Mouse (Mus musculus) frontal cortex, postnatal 10 days (tissue): ENCODE measurements around the gene Zmynd15.
"Not testable (repeated sequence)": the region's sequence is repeated elsewhere in the genome, so short reads cannot be mapped to it uniquely, and the experiment has no call there.

Experiments used
- DNase-seq, 2 experiments: peaks; one replicate each; pipeline ENCODE4 v3.0.0; 2022; ENCODE audit warnings: low spot score in 2 of 2, mixed read lengths in 1 of 2

Gene Zmynd15

GRCm38 (mm10) chr11:70458688-70459600 lies at the start of gene Zmynd15:
TSS of gene Zmynd15 (plus strand) at chr11:70459433.
- DNase-seq, result no peak

DNA sequence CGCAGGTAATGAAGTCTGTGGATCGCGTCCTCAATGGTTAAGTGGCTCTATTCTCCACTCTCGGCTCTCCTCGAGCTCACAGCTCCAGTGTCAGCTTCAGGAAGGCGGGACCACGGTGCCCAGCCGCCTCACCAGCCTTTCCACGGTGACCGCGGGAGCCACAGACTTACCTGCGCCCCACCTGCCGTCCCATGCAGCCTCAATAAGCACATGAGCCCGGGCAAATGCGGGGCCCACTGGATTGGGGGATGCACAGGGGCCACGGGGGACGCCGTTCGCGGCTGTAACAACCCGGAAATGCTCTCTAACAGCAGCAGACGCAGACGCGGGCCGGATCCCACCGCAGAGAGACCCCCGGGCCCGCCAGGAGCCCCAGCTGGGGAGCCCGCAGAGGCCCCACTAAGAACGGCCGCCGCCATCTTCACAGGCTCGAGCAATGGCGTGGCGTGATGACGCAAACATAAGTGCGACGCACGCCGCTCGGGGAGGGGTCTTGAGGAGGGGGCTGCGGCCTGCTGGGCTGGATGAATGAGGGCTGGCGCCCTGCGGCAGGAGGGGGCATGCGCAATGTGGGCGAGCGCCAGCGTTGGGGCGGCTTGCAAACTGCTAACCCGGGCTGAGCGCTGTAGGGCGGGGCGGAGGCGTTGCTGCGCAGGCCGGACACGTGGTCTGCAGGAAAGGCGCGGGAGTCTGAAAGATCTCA lies 49.5 kb upstream of the Zmynd15 start, which contains the start of gene Pelp1:
Gene Pelp1, minus strand, starts transcription at position 438 of the 703 bp plus-strand sequence.
- peak; percentile 90 to 93 for DNase-seq

- no peak for DNase-seq
These were observed 49.0 kb upstream of the Zmynd15 start for GRCm38 (mm10) chr11:70410297-70410643.

GRCm38 (mm10) chr11:70412591-70412990 lies 46.6 kb upstream of the Zmynd15 start:
- no peak for DNase-seq

DNA sequence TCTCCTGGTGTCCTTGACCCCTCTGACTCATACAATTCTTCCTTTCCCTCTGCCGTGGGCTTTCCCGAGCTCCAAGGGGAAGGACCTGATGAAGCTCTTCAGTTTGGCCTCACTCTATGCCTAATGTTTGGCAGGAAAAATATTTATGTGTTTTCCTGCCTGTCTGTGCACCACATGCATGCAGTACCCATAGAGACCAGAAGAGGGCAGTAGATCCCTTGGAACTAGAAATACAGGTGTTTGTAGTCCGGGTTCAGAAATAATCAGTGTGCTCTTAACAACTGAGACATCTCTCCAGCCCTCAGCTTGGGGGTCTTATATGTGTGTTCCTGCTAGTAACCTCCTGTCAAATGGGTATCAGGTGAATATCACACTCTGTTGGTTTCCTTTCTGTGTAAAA lies 45.3 kb upstream of the Zmynd15 start:
- DNase-seq, result peak in 1 of 2 experiments; percentile 62

- no peak for DNase-seq
These were observed 41.0 kb upstream of the Zmynd15 start for GRCm38 (mm10) chr11:70418199-70418598.

DNA sequence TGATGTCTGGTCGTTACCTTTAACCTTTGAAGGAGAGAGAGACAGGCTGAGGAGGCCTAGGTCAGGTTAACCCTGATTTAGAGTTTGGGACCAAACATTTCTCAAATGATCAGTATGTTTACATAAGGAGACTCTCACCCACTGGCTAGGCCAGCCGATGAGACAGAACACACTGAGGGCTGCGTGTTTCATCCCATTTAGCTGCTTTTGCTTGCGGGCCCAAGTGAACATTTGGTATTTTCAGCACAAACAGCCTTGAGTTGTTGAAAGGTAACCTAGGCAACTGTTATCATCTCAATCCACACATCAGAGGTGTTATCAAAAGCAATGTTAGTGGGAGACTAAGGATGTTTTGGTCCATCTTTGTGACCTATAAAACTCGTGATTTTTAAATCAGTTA lies 39.7 kb upstream of the Zmynd15 start:
- no peak for DNase-seq

DNA sequence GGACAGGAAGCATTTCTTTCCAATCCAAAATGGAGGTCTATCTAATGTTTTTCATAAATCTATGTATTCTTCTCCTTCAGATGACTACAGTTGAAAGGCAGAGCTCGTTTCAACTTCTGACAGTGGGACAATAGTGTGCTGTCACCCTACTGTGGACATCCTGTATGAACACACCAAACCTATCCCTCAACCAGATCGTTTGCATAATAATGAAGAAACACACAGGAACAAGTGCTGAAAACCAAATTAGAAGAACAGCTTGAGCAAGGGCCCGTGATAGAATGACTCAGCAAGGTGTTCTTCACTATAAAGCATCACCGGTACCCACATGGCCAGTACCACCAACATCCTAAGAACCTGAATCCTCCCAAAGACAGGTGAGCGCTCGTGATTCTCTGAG lies 32.6 kb upstream of the Zmynd15 start:
- DNase-seq, result not testable (repeated sequence)

- DNase-seq, result no peak
These were observed 27.7 kb upstream of the Zmynd15 start for GRCm38 (mm10) chr11:70431574-70431973.

DNA sequence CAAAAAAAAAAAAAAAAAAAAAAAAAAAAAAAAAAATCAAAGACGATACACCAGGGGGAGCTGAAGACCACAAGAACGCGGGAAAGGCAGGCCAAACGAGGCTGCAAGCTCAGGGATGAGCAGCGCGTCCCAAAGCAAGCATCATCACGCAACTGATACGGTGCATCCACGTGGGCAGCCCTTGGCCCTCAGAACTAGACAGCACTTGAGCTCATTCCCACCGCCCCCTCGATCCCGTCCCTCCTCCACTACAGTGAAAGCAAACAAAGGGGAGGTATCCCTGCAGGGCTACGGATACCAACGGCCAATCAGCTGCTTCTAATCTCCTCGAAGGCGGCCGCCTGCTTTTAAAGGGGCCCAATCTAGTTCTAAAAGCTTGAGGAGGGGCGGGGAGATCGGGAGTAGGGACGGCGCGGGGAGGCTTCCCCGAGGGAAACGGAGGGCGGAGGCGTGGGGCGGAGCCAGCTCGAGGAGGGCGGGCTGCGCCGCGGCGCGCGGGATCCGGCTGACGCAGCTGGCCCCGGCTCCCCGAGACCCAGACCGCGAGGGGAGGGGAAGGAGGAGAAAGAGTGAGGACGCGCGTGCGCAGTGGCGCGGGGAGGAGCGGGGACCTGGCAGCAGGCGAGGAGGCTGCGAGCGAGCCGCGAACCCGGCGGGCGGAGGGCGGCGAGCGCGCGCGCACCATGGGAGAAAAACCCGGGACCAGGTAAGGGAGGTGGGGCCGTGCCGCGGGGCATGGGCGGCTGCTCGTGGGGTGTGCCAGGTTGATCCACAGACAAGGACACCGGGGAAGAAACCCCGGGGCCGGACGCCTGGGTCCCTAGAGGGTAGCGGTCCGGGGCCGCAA lies 27.0 kb upstream of the Zmynd15 start, which contains the start of gene Arrb2:
Gene Arrb2, plus strand, starts transcription at position 588 of the 847 bp plus-strand sequence.
- DNase-seq, result peak; percentile 98

DNA sequence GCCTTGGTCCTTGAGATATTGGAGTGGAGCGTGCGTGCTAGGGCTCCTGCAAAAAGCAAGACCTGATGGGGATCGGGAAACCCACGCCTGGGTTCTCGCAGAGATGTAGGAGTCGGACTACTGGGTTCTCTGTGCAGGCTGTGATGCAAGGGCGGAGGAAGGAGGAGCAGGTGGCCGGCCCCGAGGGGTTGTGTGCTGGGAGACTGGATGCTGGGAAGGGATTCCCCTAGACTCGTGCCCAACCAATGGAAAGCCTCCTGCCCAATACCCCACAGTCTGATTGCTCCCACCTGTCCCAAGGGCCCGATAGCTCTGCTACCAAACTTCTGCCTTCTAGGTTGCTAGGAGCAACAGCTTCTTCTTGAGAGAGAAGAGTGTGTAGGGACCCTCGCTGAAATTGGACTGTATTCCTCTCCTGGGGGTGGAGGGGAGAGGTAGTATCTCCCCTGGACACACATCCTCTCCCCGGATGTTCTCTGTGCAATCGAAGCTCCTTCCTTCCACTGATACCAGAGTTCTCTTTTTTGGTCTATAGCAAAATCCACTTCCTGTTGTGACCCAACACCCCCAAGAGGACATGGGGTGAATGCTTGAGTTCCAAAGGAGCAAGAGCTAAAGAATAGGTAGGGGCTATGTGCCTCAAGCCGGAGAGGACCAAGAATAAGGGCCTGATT lies 26.2 kb upstream of the Zmynd15 start:
- DNase-seq, result no peak

GRCm38 (mm10) chr11:70433569-70433943 lies 25.7 kb upstream of the Zmynd15 start:
- DNase-seq, result no peak

- no peak for DNase-seq
These were observed 25.3 kb upstream of the Zmynd15 start for GRCm38 (mm10) chr11:70433951-70434350.

- no peak for DNase-seq
These were observed 23.8 kb upstream of the Zmynd15 start for GRCm38 (mm10) chr11:70435476-70435875.

- no peak for DNase-seq
These were observed 21.8 kb upstream of the Zmynd15 start for GRCm38 (mm10) chr11:70437426-70437825.

DNA sequence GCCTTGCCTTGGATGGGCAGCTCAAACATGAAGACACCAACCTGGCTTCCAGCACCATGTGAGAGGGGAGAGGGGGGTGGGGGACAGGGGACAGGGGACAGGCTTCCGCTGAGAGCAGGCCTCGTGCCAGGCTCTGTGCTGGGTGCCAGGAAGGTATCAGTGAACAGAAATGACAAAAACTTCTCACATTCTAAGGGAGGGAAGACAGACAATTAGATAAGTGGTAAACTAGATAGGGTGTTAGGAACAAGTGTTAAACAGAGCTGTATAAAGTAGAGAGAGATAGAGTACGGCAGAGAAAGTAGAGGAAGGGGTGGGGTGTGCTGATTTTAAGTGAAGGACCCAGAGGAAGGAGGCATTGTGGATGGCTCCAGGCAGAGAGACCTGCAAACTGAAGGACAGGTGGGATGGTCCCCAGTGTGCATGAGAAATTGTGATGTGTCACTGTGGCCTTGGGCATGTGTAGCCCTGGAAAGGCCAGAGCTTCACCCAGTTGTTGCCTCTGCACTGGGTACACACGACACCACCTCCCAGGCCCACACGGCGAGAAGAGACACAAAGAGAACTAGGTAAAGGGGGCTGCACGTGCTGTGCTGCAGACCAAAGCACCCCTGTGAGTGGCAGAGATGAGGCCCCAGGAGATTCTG lies 20.4 kb upstream of the Zmynd15 start:
- DNase-seq, result no peak

- DNase-seq, result no peak
These were observed 18.6 kb upstream of the Zmynd15 start for GRCm38 (mm10) chr11:70440637-70441036.

DNA sequence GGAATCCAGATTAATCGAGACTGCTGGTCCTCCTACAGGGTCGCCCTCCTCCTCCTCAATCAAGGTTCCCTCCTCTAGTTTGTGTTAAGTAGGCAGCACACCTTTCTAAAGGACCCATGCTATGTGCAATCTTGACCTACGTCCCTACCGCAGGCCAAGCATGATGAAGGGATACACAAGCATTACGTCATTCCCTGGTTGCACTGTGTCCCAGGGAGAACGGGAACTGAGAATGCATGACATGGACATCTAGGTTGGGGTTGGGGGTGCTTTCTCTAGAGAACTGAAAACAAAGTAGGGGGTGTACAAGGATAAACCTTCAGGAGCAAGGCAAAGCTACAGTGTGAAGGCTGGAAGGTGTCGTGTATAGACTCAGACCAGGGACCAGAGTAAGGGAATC lies 17.4 kb upstream of the Zmynd15 start:
- no peak for DNase-seq

DNA sequence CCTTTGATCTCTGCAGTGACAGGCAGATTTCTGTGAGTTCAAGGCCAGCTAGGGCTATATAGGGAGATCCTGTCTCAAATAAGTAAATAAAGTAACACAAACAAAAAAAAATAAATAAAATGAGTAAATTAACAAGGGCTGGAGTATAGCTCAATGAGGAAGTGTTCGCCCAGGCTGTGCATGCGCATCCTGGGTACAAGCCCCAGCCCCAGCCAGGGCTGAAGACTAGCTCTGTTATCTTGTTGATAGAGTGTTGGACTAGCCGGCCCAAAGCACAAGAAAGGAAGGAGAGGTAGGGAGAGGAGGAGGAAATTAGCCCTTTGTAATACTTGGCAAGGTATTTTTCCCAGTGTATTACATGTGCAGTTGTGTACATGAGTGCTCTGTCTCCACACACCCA lies 15.3 kb upstream of the Zmynd15 start:
- DNase-seq, result no peak

DNA sequence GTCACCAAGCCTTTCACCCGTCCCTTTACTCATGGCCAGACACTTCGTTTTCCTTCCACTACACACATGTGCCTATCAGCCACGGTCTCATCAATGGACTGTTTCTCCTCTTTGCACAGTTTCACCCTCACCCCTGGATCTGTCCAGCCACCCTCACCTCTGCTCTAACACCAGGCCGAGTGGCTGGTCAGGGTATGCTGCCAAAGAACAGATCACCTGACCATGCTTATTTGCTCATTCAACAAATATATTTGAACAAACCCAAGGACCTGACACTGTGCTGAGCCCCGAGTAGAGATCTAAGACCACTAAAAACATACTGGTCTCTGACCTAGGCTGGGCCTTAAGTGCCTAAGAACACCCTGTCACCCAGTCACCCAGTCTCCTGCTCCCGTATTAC lies 14.6 kb upstream of the Zmynd15 start:
- no peak for DNase-seq

DNA sequence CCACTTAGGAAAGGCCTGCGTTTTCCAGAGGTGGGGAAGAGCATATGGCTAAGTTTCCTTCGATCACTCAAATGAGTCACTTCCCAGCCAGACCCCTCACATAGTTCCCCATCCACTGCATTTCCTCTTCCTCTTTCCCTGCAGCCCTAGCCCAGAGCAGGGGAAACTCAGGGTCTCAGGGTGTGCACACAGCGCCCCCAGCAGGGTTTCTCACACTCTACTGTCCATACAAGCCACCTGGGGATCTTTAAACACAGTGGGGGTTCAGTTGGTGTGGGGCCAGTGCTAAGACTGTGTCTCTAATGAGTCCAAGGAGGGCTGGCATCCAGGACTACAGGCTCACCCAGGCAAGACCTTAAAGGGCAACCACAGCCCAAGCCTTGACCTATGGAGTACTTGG lies 12.5 kb upstream of the Zmynd15 start:
- no peak for DNase-seq
